25 mouse cellular contexts compared by ENCODE assay signal in the genomic region with DNA sequence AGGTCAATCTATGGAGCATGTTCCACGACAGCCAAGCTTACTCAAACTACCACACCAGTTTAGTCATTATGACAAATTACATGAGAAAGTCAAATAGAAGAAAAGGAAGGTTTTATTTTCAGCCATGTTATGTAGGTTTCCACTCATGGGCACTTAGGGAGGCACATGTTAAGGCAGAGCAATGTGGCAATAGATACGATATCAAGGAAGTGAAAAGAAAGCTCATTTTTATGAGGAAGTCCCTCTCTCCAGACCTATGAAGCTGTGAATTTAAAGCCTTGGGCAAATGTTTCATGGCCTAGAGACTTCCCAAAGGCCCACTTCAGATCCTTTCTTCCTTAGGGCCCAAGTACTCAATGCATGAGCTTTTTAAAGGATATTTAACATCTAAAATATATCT. TPM values are rescaled to one million over a fixed set of nuclear protein-coding genes. Genes with fewer than 3 reads are reported as not detected.
"Had no signal": no experiment of that assay in that cellular context is flagged by ENCODE, and none has a peak within 500 bp of the region (broad histone marks: within the 10 kb centered on the region; RNA-seq: fewer than 3 reads in every experiment).

No protein-coding gene starts in this region.

- H3K36me3 ChIP-seq: limb, embryonic 12.5 days; limb, embryonic 15.5 days; liver, embryonic 12.5 days; liver, embryonic 15.5 days; midbrain, embryonic 13.5 days; neural tube, embryonic 12.5 days; neural tube, embryonic 15.5 days had no signal

- H3K9ac ChIP-seq: limb, embryonic 12.5 days; limb, embryonic 15.5 days; liver, embryonic 12.5 days; liver, embryonic 15.5 days; midbrain, embryonic 13.5 days; neural tube, embryonic 12.5 days; neural tube, embryonic 15.5 days had no signal

- H3K4me3 ChIP-seq: left cerebral cortex, adult 2 months; limb, embryonic 12.5 days; limb, embryonic 15.5 days; liver, embryonic 12.5 days; liver, embryonic 15.5 days; midbrain, embryonic 13.5 days; neural tube, embryonic 12.5 days; neural tube, embryonic 15.5 days had no signal

- DNase-seq: layer of hippocampus, postnatal 36 days; left cerebral cortex, postnatal 4 days; lung, adult 2 months; right cerebral cortex, adult 18-20 months; right cerebral cortex, postnatal 14 days; right cerebral cortex, postnatal 4 days; thymus, adult 2 months; thymus, postnatal 25 days had no signal

- H3K9me3 ChIP-seq: limb, embryonic 12.5 days; limb, embryonic 15.5 days; liver, embryonic 12.5 days; liver, embryonic 15.5 days; midbrain, embryonic 13.5 days; neural tube, embryonic 12.5 days; neural tube, embryonic 15.5 days had no signal

- H3K4me2 ChIP-seq: limb, embryonic 12.5 days; limb, embryonic 15.5 days; liver, embryonic 12.5 days; liver, embryonic 15.5 days; midbrain, embryonic 13.5 days; neural tube, embryonic 12.5 days; neural tube, embryonic 15.5 days had no signal

- H3K27ac ChIP-seq: kidney, postnatal 0 days; left cerebral cortex, adult 2 months; limb, embryonic 12.5 days; limb, embryonic 15.5 days; liver, embryonic 12.5 days; liver, embryonic 15.5 days; midbrain, embryonic 13.5 days; neural tube, embryonic 12.5 days; neural tube, embryonic 15.5 days; stomach, postnatal 0 days had no signal

- ATAC-seq: intestine, postnatal 0 days; liver, embryonic 12.5 days; midbrain, embryonic 13.5 days; midbrain, embryonic 16.5 days had no signal

- H3K27me3 ChIP-seq: limb, embryonic 12.5 days; limb, embryonic 15.5 days; liver, embryonic 12.5 days; liver, embryonic 15.5 days; midbrain, embryonic 13.5 days; neural tube, embryonic 12.5 days; neural tube, embryonic 15.5 days had no signal

- H3K4me1 ChIP-seq: limb, embryonic 12.5 days; limb, embryonic 15.5 days; neural tube, embryonic 12.5 days had no signal

RNA-seq across cellular contexts. Expression of gene Stx19, which starts 43.0 kb away (rescaled TPM):
- total RNA-seq: layer of hippocampus, adult 8-10 months; layer of hippocampus, postnatal 10 days; layer of hippocampus, postnatal 36 days; left cerebral cortex, adult 2 months; left cerebral cortex, postnatal 14 days; left cerebral cortex, postnatal 4 days; megakaryocyte-erythroid progenitor cell, adult 5-6 weeks had no signal
- polyA plus RNA-seq: kidney, adult 2 months; thymus, adult 2 months had no signal
